Mouse (Mus musculus) mesoderm, embryonic 11.5 days (tissue): ENCODE measurements around the gene Usp4.
"Not testable (repeated sequence)": the region's sequence is repeated elsewhere in the genome, so short reads cannot be mapped to it uniquely, and the experiment has no call there.

Source experiments
- DNase-seq: peaks from one replicate; pipeline ENCODE4 v3.0.0-alpha.2; 2012; ENCODE audit warnings: low read depth, low spot score

Gene Usp4

GRCm38 (mm10) chr9:108347540-108348289, at the start of gene Usp4:
Gene Usp4 (plus strand): TSS chr9:108347853.
- DNase-seq, result peak; percentile 93

- DNase-seq, result no peak
Measured at GRCm38 (mm10) chr9:108301853-108302252, 45.8 kb upstream of the Usp4 start.

DNA sequence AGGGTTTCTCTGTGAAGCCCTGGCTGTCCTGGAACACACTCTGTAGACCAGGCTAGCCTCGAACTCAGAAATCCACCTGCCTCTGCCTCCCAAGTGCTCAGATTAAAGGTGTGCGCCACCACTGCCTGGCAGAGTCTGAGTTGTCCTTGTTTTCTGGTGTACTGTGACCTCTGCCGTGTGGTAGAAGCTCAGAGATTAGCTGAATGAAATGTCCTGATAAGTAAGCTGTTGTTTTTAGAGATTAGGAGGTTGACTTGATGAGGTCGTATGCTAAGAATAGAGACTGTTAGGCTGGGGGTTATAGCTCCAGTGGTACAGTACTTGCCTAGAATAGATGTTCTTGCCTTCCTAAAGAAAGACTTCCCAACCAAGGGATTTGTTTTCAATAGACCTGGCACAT, 42.9 kb upstream of the Usp4 start:
- no peak for DNase-seq

DNA sequence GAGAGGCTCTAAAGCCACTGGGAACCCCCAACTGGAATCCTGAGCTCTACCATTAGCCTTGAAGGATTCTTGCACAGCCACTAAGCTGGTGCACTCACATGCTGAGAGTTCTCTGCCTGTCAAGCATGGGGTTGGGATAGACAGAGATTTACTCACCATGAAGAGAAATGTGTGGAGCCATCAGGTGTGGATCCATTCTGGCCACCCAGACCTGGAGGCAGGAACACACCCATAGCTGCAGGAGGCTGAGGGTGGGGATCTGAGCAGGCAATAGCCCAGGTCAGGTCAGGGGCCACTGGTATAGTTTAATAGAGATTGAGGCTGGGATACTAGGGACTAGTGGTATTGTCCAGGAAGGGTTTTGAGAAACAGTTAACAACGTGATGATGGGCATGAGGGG, 42.5 kb upstream of the Usp4 start:
- no peak for DNase-seq

DNA sequence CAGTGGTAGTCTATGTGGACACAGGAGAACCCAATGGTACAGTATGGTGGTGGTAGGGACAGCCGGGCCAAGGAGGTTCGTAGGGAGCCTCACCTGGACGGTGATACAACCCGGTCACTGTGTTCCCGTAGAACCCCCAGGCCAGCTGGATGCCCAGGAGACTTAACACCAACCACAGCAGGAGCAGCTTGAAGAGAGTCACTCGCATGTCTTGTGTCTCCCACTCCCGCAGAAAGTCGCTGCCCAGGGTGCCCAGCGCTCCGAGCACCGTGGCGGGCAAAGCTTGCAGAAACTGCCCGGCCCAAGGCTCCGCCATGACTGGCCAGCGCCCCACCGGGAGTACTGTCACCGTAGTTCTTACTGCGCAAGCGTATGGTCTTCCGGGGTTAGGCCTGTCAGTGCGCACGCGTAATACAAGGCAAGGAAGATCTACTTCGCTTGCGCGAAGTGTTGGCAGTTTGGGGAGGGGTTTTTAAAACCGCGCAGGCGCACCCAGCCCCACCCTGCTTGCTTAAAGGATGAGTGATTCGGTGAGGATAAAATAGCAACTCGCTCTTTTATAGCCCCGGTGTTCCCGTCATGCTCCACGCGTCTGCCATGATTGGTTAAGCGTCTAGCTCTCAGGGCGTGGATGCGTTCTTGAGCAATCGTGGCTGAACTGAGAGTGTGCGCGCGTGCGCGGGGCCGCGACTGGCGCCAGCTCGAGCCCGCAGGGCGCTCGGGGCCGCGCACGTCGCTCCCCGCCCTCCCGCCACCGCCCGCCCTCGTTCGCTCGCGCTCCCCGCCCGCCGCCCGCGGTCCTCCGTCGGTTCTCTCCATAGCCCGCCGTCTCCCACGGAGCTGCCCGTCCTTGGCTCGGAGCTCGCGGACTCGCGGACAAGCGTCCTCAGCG, 41.8 kb upstream of the Usp4 start, which contains the start of the genes Rhoa and Tcta:
Gene Rhoa (plus strand): TSS at position 501 of the 892 bp plus-strand sequence.
Gene Tcta (minus strand): TSS at position 532 of the 892 bp plus-strand sequence.
- DNase-seq, result peak; percentile 100

GRCm38 (mm10) chr9:108306571-108306980, 41.1 kb upstream of the Usp4 start:
- DNase-seq, result peak; percentile 73

- DNase-seq, result no peak
Measured at GRCm38 (mm10) chr9:108307021-108307807, 40.4 kb upstream of the Usp4 start.

- no peak for DNase-seq
Measured at GRCm38 (mm10) chr9:108308141-108308540, 39.5 kb upstream of the Usp4 start.

DNA sequence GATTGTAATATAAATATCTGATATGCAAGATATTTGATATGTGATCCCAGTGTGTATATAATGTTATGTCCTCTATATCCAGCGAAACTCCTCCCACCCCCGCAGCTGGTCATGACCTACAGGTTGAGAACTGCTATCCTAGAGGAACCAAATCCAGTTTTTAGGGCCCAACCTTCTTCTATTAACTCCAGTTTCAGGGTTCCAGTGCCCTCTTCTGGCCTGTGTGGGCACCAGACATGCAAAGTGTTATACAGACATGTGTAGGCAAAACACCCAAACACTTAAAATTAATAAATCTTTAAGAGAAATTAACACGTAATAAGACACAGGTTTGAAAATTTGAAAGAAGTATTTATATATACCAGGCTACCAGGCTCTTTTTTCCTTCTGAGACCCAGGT, 30.1 kb upstream of the Usp4 start:
- no peak for DNase-seq

DNA sequence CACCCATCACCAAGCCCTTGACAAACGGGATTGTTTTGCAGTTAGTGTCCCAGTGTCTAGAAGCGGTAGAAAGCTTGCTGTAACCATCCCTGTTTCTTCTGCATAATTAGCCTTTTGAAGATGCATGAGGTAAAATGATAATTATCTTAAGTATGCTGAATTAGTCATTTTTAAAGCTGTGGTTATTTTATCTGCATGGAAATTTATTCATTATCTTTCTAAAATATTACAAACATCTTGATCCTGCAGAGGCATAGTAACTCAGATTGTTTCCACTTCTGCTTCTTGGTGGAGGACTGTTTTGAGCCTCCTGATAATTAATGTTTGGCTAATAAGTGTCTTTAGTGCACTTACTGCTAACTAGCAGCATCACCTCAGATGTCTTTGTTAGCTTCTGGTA, 29.2 kb upstream of the Usp4 start:
- DNase-seq, result no peak

DNA sequence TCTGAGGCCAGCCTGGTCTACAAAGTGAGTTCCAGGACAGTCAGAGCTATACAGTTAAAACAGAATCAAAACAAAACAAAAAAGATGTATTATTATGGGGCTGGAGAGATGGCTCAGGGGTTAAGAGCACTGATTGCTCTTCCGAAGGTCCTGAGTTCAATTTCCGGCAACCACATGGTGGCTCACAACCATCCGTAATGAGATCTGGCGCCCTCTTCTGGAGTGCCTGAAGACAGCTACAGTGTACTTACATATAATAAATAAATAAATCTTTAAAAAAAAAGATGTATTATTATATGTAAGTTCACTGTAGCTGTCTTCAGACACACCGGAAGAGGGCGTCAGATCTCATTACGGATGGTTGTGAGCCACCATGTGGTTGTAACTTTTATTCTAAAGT, 25.6 kb upstream of the Usp4 start:
- not testable (repeated sequence) for DNase-seq

DNA sequence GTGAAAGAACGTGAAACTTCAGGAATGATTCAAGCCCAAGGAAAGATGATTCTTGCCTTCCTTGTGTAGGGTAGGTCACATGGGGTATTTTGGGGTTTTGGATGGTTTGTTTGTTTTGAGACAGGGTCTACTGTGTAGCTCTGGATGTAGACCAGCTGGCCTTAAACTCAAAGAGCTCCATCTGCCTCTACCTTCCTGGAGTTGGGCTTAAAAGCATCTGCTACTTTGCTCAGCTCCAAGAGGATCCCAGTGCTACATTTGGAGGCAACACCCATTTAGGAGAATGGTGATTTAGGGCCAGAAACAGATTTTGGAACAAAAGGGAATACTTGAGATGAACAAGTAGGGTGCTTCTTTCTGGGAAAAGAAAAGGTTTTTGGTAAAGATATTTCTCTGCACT, 22.9 kb upstream of the Usp4 start:
- DNase-seq, result no peak

- no peak for DNase-seq
Measured at GRCm38 (mm10) chr9:108325811-108326210, 21.8 kb upstream of the Usp4 start.

- DNase-seq, result no peak
Measured at GRCm38 (mm10) chr9:108337848-108338550, 9.7 kb upstream of the Usp4 start.

GRCm38 (mm10) chr9:108338551-108338885, 9.1 kb upstream of the Usp4 start:
- DNase-seq, result peak; percentile 20

DNA sequence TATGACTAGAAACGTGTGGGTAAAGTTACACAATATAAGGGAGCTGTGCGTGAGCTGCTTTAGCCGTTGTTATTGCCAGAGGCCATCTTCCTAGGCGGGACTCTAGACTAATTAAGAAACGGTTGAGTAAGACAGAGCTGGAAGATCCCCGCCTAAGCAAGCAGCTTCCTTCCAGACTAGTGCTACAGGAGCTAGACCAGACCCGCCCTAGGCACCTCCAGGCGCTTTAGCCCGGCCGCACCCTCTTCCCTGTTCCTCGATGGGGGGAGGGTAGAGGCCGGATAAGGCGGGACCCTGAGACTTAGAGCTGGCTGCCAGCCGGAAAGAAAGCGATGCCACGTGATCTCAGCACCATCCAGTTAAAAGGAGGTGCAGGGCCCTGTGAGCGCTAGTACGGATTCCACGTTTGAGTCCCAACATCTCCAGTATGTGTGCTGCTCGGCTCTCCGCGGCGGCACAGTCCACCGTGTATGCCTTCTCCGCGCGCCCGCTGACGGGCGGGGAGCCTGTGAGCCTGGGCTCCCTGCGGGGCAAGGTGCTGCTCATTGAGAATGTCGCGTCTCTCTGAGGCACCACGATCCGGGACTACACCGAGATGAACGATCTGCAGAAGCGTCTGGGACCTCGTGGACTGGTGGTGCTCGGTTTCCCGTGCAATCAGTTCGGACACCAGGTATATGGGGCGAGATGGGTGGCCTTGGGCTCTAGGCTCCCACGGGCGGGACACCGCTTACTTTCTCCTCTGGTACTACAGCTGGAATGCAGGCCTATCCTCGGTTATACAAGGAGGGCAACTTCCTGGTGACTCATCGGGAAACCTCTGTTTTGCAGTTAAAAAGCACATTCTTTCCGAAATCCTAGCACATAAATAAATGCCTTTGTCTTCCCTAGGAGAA, 8.5 kb upstream of the Usp4 start, which contains the start of gene Gpx1:
Gene Gpx1 (plus strand): TSS at position 18 of the 896 bp plus-strand sequence.
- DNase-seq, result peak; percentile 93

GRCm38 (mm10) chr9:108339886-108340257, 7.8 kb upstream of the Usp4 start:
- no peak for DNase-seq

GRCm38 (mm10) chr9:108340258-108341138, 7.2 kb upstream of the Usp4 start:
- no peak for DNase-seq

- DNase-seq, result no peak
Measured at GRCm38 (mm10) chr9:108341139-108341475, 6.5 kb upstream of the Usp4 start.
